Mouse (Mus musculus) heart, embryonic 12.5 days (tissue): ENCODE results near the gene Gng10. TPM values are rescaled to one million over a fixed set of nuclear protein-coding genes. Genes with fewer than 3 reads are reported as not detected.

ENCODE experiments used
- ATAC-seq: fragments of 200-750 bp; cut with Nextera tagmentation; 2 replicates; pipeline ENCODE4 v1.8.0; 2017; ENCODE audit warnings: moderate TSS enrichment, moderate library complexity; ENCODE audit not compliant: insufficient number of reproducible peaks, low FRiP score
- H3K27ac ChIP-seq: fragments of 300-500 bp; sonication (generic); 2 replicates; pipeline ENCODE4 v1.5.1; 2016; ENCODE audit warnings: mild to moderate bottlenecking, moderate library complexity; ENCODE audit not compliant: poor library complexity, severe bottlenecking
- H3K27me3 ChIP-seq: fragments of 300-500 bp; sonication (generic); replicated peaks from 2 replicates; pipeline ENCODE4 v1.6.1; 2016; ENCODE audit warnings: mild to moderate bottlenecking, moderate library complexity
- H3K36me3 ChIP-seq: fragments of 300-500 bp; sonication (generic); 2 replicates; pipeline ENCODE4 v1.6.1; 2016; ENCODE audit warnings: mild to moderate bottlenecking, moderate library complexity
- H3K4me1 ChIP-seq: fragments of 300-500 bp; sonication (generic); replicated peaks from 2 replicates; pipeline ENCODE4 v1.6.1; 2016; ENCODE audit warnings: mild to moderate bottlenecking
- H3K4me2 ChIP-seq: fragments of 300-500 bp; sonication (generic); 2 replicates; pipeline ENCODE4 v1.6.1; 2016; ENCODE audit warnings: mild to moderate bottlenecking, moderate library complexity
- H3K4me3 ChIP-seq: fragments of 300-500 bp; sonication (generic); 2 replicates; pipeline ENCODE4 v1.5.1; 2016; ENCODE audit warnings: mild to moderate bottlenecking
- H3K9ac ChIP-seq: fragments of 300-500 bp; sonication (generic); 2 replicates; pipeline ENCODE4 v1.6.1; 2016; ENCODE audit warnings: mild to moderate bottlenecking, moderate library complexity
- H3K9me3 ChIP-seq: fragments of 300-500 bp; sonication (generic); replicated peaks from 2 replicates; pipeline ENCODE4 v1.6.1; 2016; ENCODE audit warnings: mild to moderate bottlenecking, moderate library complexity
- WGBS: fragments of 180-500 bp; shearing (Covaris S2); methylation state at CpG from one replicate; pipeline ENCODE4 v1.1.7; 2016; 5-methylcytosine and 5-hydroxymethylcytosine counted together
- polyA plus RNA-seq: library from polyadenylated mRNA; unstranded; fragments of >200 nt; fragmentation: Nextera tagmentation; extraction: Ambion mirVana; gene quantifications from 2 replicates; pipeline ENCODE4 v1.2.1, GENCODE M21; 2016

Gng10 gene
- polyA plus RNA-seq, 1 experiment from 2014 or later, result 47.7 TPM

GRCm38 (mm10) chr4:59016922-59017321 lies 18.0 kb upstream of the Gng10 start:
- Histone ChIP-seq H3K27ac (no peak overlapping the region), H3K36me3 (peaks cover 34% of the 10 kb centered on the region), H3K4me2 (no peak overlapping the region), H3K4me3 (no peak overlapping the region), H3K27me3 (no peaks in the 10 kb centered on the region), H3K9ac (no peak overlapping the region), H3K4me1 (peaks cover 18% of the 10 kb centered on the region; the same call in 1 of the 2 replicates), H3K9me3 (no peaks in the 10 kb centered on the region)
- WGBS, result 75% methylated on average over 2 of the region's 2 CpGs
- ATAC-seq, result no peak

GRCm38 (mm10) chr4:59034325-59034917 lies 467 bp upstream of the Gng10 start:
- H3K9ac ChIP-seq, result no peak overlapping the region
- no peaks in the 10 kb centered on the region for H3K4me1 ChIP-seq
- ATAC-seq, result 0 out of 2 replicates have a peak, but pooled peaks have one; percentile 22
- WGBS, result 74% methylated on average over 10 of the region's 10 CpGs
- H3K9me3 ChIP-seq, result peaks cover 2% of the 10 kb centered on the region; the same call in 1 of the 2 replicates
- peak overlapping the region; percentile 95 for H3K4me3 ChIP-seq
- H3K4me2 ChIP-seq, result peak overlapping the region; percentile 93
- H3K27me3 ChIP-seq, result no peaks in the 10 kb centered on the region
- no peaks in the 10 kb centered on the region for H3K36me3 ChIP-seq
- H3K27ac ChIP-seq, result no peak overlapping the region

- H3K9ac ChIP-seq, result peak overlapping the region; percentile 96; the same call in 1 of the 2 replicates
- no peaks in the 10 kb centered on the region for H3K4me1 ChIP-seq
- no peaks in the 10 kb centered on the region for H3K27me3 ChIP-seq
- peak overlapping the region; percentile 95 for H3K4me3 ChIP-seq
- no peak overlapping the region for H3K27ac ChIP-seq
- peaks cover 2% of the 10 kb centered on the region; the same call in 1 of the 2 replicates for H3K9me3 ChIP-seq
- H3K4me2 ChIP-seq, result peak overlapping the region; percentile 93
- H3K36me3 ChIP-seq, result peaks cover 3% of the 10 kb centered on the region; the same call in 1 of the 2 replicates
- ATAC-seq, result no peak
- WGBS, result 74% methylated on average over 18 of the region's 18 CpGs
Measured at GRCm38 (mm10) chr4:59035786-59036350, 980 bp downstream of the Gng10 start.

- 49% methylated on average over 13 of the region's 13 CpGs for WGBS
- no peaks in the 10 kb centered on the region for H3K4me1 ChIP-seq
- no peaks in the 10 kb centered on the region for H3K27me3 ChIP-seq
- no peak overlapping the region for H3K27ac ChIP-seq
- no peak for ATAC-seq
- peaks cover 3% of the 10 kb centered on the region; the same call in 1 of the 2 replicates for H3K36me3 ChIP-seq
- peaks cover 2% of the 10 kb centered on the region; the same call in 1 of the 2 replicates for H3K9me3 ChIP-seq
- 0 out of 2 replicates have a peak overlapping the region, but pooled peaks have one; percentile 10 for H3K4me2 ChIP-seq
- no peak overlapping the region for H3K9ac ChIP-seq
- H3K4me3 ChIP-seq, result no peak overlapping the region
Measured at GRCm38 (mm10) chr4:59036490-59037127, 1.7 kb downstream of the Gng10 start.

DNA sequence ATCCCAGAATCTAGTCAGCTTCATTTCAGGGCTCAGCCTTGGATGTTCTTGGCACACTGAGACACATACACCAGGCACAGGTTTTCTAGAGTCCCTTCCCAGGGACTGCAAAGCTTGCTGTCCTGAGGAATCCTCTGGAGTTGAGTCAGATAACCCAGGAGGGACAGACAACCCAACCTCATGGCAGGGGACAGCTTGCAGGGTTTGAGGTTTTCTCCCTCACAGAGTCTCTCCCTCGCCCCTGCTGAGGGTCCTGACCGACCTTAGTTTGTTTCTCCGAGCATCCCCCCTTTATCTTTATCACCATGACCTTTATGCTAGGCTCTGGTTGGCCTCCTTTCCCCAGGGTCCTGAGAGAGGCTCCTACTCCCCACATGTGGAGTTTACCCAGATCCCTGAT lies 2.6 kb downstream of the Gng10 start:
- Histone ChIP-seq H3K36me3 (peaks cover 3% of the 10 kb centered on the region; the same call in 1 of the 2 replicates), H3K27ac (no peak overlapping the region), H3K4me3 (no peak overlapping the region), H3K4me1 (no peaks in the 10 kb centered on the region), H3K9me3 (peaks cover 2% of the 10 kb centered on the region; the same call in 1 of the 2 replicates), H3K9ac (no peak overlapping the region), H3K4me2 (no peak overlapping the region), H3K27me3 (no peaks in the 10 kb centered on the region)
- no peak for ATAC-seq
- 43% methylated on average over 3 of the region's 3 CpGs for WGBS

- WGBS, result 77% methylated on average over 11 of the region's 11 CpGs
- no peaks in the 10 kb centered on the region for H3K27me3 ChIP-seq
- H3K4me3 ChIP-seq, result no peak overlapping the region
- H3K4me2 ChIP-seq, result no peak overlapping the region
- H3K27ac ChIP-seq, result no peak overlapping the region
- H3K9me3 ChIP-seq, result no peaks in the 10 kb centered on the region; the same call in 1 of the 2 replicates
- H3K4me1 ChIP-seq, result no peaks in the 10 kb centered on the region
- no peak for ATAC-seq
- no peak overlapping the region for H3K9ac ChIP-seq
- H3K36me3 ChIP-seq, result peaks cover 7% of the 10 kb centered on the region; the same call in 1 of the 2 replicates
Measured at GRCm38 (mm10) chr4:59040397-59041287, 5.8 kb downstream of the Gng10 start.

- H3K9ac ChIP-seq, result no peak overlapping the region
- ATAC-seq, result no peak
- H3K36me3 ChIP-seq, result peaks cover 7% of the 10 kb centered on the region; the same call in 1 of the 2 replicates
- no peaks in the 10 kb centered on the region; the same call in 1 of the 2 replicates for H3K9me3 ChIP-seq
- no peak overlapping the region for H3K27ac ChIP-seq
- H3K4me2 ChIP-seq, result no peak overlapping the region
- 92% methylated on average over 5 of the region's 5 CpGs for WGBS
- H3K27me3 ChIP-seq, result no peaks in the 10 kb centered on the region
- H3K4me1 ChIP-seq, result no peaks in the 10 kb centered on the region
- H3K4me3 ChIP-seq, result no peak overlapping the region
Measured at GRCm38 (mm10) chr4:59043074-59043473, 8.2 kb downstream of the Gng10 start.

DNA sequence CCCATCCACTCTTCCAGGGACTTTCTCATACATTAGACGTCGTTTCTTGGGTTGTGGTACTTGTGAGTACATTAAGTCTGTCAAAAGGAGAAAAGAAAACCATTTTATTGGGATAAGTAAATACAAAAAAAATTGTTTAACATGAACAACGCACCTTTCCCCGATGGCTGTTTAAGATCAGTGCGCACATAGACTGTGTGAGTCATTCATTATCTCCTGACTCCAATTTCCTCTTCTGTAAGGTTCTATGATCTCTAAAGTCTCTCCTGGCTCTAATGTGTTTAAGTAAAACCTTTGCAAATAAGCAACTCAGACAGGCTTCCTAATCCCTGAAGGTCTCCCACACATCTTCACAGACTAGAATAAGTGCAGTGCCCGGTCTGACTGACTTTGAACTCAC lies 9.0 kb downstream of the Gng10 start:
- Histone ChIP-seq H3K36me3 (peaks cover 7% of the 10 kb centered on the region; the same call in 1 of the 2 replicates), H3K9ac (no peak overlapping the region), H3K27me3 (no peaks in the 10 kb centered on the region), H3K4me2 (no peak overlapping the region), H3K4me1 (no peaks in the 10 kb centered on the region), H3K27ac (no peak overlapping the region), H3K9me3 (no peaks in the 10 kb centered on the region; the same call in 1 of the 2 replicates), H3K4me3 (no peak overlapping the region)
- 76% methylated on average over 6 of the region's 6 CpGs for WGBS
- no peak for ATAC-seq

- Histone ChIP-seq H3K27me3 (no peaks in the 10 kb centered on the region), H3K27ac (no peak overlapping the region), H3K4me3 (no peak overlapping the region), H3K4me1 (no peaks in the 10 kb centered on the region), H3K36me3 (peaks cover 3% of the 10 kb centered on the region; the same call in 1 of the 2 replicates), H3K9ac (no peak overlapping the region), H3K9me3 (peaks cover 4% of the 10 kb centered on the region), H3K4me2 (no peak overlapping the region)
- ATAC-seq, result no peak
- WGBS, result 37% methylated on average over 3 of the region's 3 CpGs
Measured at GRCm38 (mm10) chr4:59047222-59047621, 12.3 kb downstream of the Gng10 start.

GRCm38 (mm10) chr4:59051081-59051480 lies 16.2 kb downstream of the Gng10 start:
- ATAC-seq, result no peak
- Histone ChIP-seq H3K27me3 (no peaks in the 10 kb centered on the region), H3K36me3 (no peaks in the 10 kb centered on the region), H3K4me2 (no peak overlapping the region), H3K9ac (no peak overlapping the region), H3K4me1 (peaks cover 5% of the 10 kb centered on the region; the same call in 1 of the 2 replicates), H3K4me3 (no peak overlapping the region), H3K9me3 (peaks cover 5% of the 10 kb centered on the region; the same call in 1 of the 2 replicates), H3K27ac (no peak overlapping the region)
- WGBS, result 68% methylated on average over 1 of the region's 1 CpGs
